Mouse (Mus musculus): ENCODE results near the gene Lrrk2.

- TF ChIP-seq POLR2A (IDR thresholded peaks at IDR 0.05; ENCODE audit: low read depth, low read length) (no peak), CTCF (conservative IDR thresholded peaks at IDR 0.05; ENCODE audit: insufficient read depth, insufficient read length, low read depth, low read length) (no peak)
Observed at GRCm38 (mm10) chr15:91685880-91686563, 13.0 kb downstream of the Lrrk2 start.

Data from kidney, adult 2 months (tissue).